Mouse (Mus musculus) layer of hippocampus, postnatal 25 days (tissue): ENCODE measurements around the gene Sorcs3. TPM values are rescaled to one million over a fixed set of nuclear protein-coding genes. Genes with fewer than 3 reads are reported as not detected.
A peak's percentile ranks its signal among the peaks of the same experiment; 100 is the strongest.

Experiments used
- DNase-seq, 2 experiments: peaks; one replicate each; pipeline ENCODE4 v3.0.0; 2022; ENCODE audit warnings: mixed read lengths in 2 of 2, low spot score in 1 of 2; ENCODE audit errors: extremely low spot score in 1 of 2
- total RNA-seq, 2 experiments: library from RNA; stranded (reverse); gene quantifications; 2 replicates each; pipeline ENCODE4 v1.2.3; 2021

The Sorcs3 gene
- total RNA-seq, 2 experiments from 2014 or later = 32.5 to 35.2 TPM

- no peak for DNase-seq
These were observed 273.0 kb downstream of the Sorcs3 start for GRCm38 (mm10) chr19:48478864-48479263.

- DNase-seq = no peak
These were observed 277.1 kb downstream of the Sorcs3 start for GRCm38 (mm10) chr19:48482946-48483345.

- DNase-seq = no peak
These were observed 285.3 kb downstream of the Sorcs3 start for GRCm38 (mm10) chr19:48491111-48491510.

- DNase-seq = no peak
These were observed 298.2 kb downstream of the Sorcs3 start for GRCm38 (mm10) chr19:48503896-48504620.

GRCm38 (mm10) chr19:48523803-48524202, 318.0 kb downstream of the Sorcs3 start:
- DNase-seq = no peak

GRCm38 (mm10) chr19:48524527-48525214, 318.8 kb downstream of the Sorcs3 start:
- no peak for DNase-seq

GRCm38 (mm10) chr19:48533582-48533981, 327.8 kb downstream of the Sorcs3 start:
- DNase-seq = no peak

- DNase-seq = no peak
These were observed 338.5 kb downstream of the Sorcs3 start for GRCm38 (mm10) chr19:48544294-48544693.

GRCm38 (mm10) chr19:48545421-48546132, 339.8 kb downstream of the Sorcs3 start:
- DNase-seq = no peak

GRCm38 (mm10) chr19:48546133-48546448, 340.3 kb downstream of the Sorcs3 start:
- peak in 1 of 2 experiments; percentile 30 for DNase-seq

- no peak for DNase-seq
These were observed 342.5 kb downstream of the Sorcs3 start for GRCm38 (mm10) chr19:48548143-48548881.

- DNase-seq = no peak
These were observed 353.6 kb downstream of the Sorcs3 start for GRCm38 (mm10) chr19:48559432-48559831.

GRCm38 (mm10) chr19:48575736-48576135, 369.9 kb downstream of the Sorcs3 start:
- DNase-seq = no peak

- no peak for DNase-seq
These were observed 371.3 kb downstream of the Sorcs3 start for GRCm38 (mm10) chr19:48577169-48577568.

- no peak for DNase-seq
These were observed 379.2 kb downstream of the Sorcs3 start for GRCm38 (mm10) chr19:48584938-48585560.

- no peak for DNase-seq
These were observed 411.1 kb downstream of the Sorcs3 start for GRCm38 (mm10) chr19:48616951-48617350.

GRCm38 (mm10) chr19:48630671-48631327, 425.0 kb downstream of the Sorcs3 start:
- no peak for DNase-seq

GRCm38 (mm10) chr19:48642566-48642965, 436.7 kb downstream of the Sorcs3 start:
- no peak for DNase-seq

- no peak for DNase-seq
These were observed 444.1 kb downstream of the Sorcs3 start for GRCm38 (mm10) chr19:48649941-48650340.

GRCm38 (mm10) chr19:48651617-48652016, 445.8 kb downstream of the Sorcs3 start:
- no peak for DNase-seq
